Mouse (Mus musculus): ENCODE measurements at regions not wholly inside any gene's neighbourhood (a gene's known extent, or its start where the extent isn't known, plus 50 kb on each side); places are given as distances from the start of the nearest gene placed in this dataset.

- Histone ChIP-seq H3K27me3 (ENCODE audit: control insufficient read depth, insufficient read depth, low read length) (no peaks in the 10 kb centered on the region), H3K4me1 (replicated peaks; ENCODE audit: control insufficient read depth, insufficient read depth, low read length) (no peaks in the 10 kb centered on the region), H3K36me3 (replicated peaks; ENCODE audit: control insufficient read depth, insufficient read depth) (no peaks in the 10 kb centered on the region), H3K9me3 (ENCODE audit: control insufficient read depth, low read length) (no peaks in the 10 kb centered on the region), H3K4me2 (replicated peaks) (no peak overlapping the region), H3K27ac (no peak overlapping the region), H3K4me3 (replicated peaks; ENCODE audit: low read length) (no peak overlapping the region), H3K9ac (no peak overlapping the region)
- no peak for ATAC-seq (ENCODE audit: low FRiP score)
- WGBS = 62% methylated on average over 7 of the region's 7 CpGs
- no peak for DNase-seq (ENCODE audit: low spot score)
Measured at GRCm38 (mm10) chr13:71665221-71665916, 298.2 kb downstream of the Irx1 start.

GRCm38 (mm10) chr13:71657898-71658297 is 305.6 kb downstream of the Irx1 start:
- no peak overlapping the region for H3K27ac ChIP-seq
- H3K4me3 ChIP-seq (replicated peaks; ENCODE audit: low read length) = no peak overlapping the region
- no peaks in the 10 kb centered on the region for H3K27me3 ChIP-seq (ENCODE audit: control insufficient read depth, insufficient read depth, low read length)
- WGBS = 86% methylated on average over 2 of the region's 2 CpGs
- no peak overlapping the region for H3K9ac ChIP-seq
- no peak for DNase-seq (ENCODE audit: low spot score)
- no peak for ATAC-seq (ENCODE audit: low FRiP score)
- peaks cover 9% of the 10 kb centered on the region for H3K4me1 ChIP-seq (replicated peaks; ENCODE audit: control insufficient read depth, insufficient read depth, low read length)
- H3K9me3 ChIP-seq (ENCODE audit: control insufficient read depth, low read length) = no peaks in the 10 kb centered on the region
- H3K4me2 ChIP-seq (replicated peaks) = no peak overlapping the region
- H3K36me3 ChIP-seq (replicated peaks; ENCODE audit: control insufficient read depth, insufficient read depth) = no peaks in the 10 kb centered on the region

- Histone ChIP-seq H3K4me3 (replicated peaks; ENCODE audit: low read length) (no peak overlapping the region), H3K4me2 (replicated peaks) (no peak overlapping the region), H3K36me3 (replicated peaks; ENCODE audit: control insufficient read depth, insufficient read depth) (no peaks in the 10 kb centered on the region), H3K27ac (peak overlapping the region; percentile 32; the same call in 1 of the 2 replicates), H3K27me3 (ENCODE audit: control insufficient read depth, insufficient read depth, low read length) (no peaks in the 10 kb centered on the region; the same call in 1 of the 2 replicates), H3K9me3 (ENCODE audit: control insufficient read depth, low read length) (no peaks in the 10 kb centered on the region), H3K4me1 (replicated peaks; ENCODE audit: control insufficient read depth, insufficient read depth, low read length) (peaks cover 9% of the 10 kb centered on the region), H3K9ac (no peak overlapping the region)
- WGBS = 28% methylated on average over 6 of the region's 6 CpGs
- ATAC-seq (ENCODE audit: low FRiP score) (peak; percentile 68; the same call in 1 of the 2 replicates), DNase-seq (ENCODE audit: low spot score) (peak; percentile 49)
Measured at GRCm38 (mm10) chr13:71653939-71654467, 309.5 kb downstream of the Irx1 start.

GRCm38 (mm10) chr13:71653212-71653938 is 310.1 kb downstream of the Irx1 start:
- Histone ChIP-seq H3K27ac (0 out of 2 replicates have a peak overlapping the region, but pooled peaks have one; percentile 32), H3K36me3 (replicated peaks; ENCODE audit: control insufficient read depth, insufficient read depth) (no peaks in the 10 kb centered on the region), H3K4me1 (replicated peaks; ENCODE audit: control insufficient read depth, insufficient read depth, low read length) (peaks cover 9% of the 10 kb centered on the region), H3K27me3 (ENCODE audit: control insufficient read depth, insufficient read depth, low read length) (no peaks in the 10 kb centered on the region; the same call in 1 of the 2 replicates), H3K4me3 (replicated peaks; ENCODE audit: low read length) (no peak overlapping the region), H3K9me3 (ENCODE audit: control insufficient read depth, low read length) (no peaks in the 10 kb centered on the region), H3K4me2 (replicated peaks) (no peak overlapping the region), H3K9ac (no peak overlapping the region)
- ATAC-seq (ENCODE audit: low FRiP score) = no peak
- no peak for DNase-seq (ENCODE audit: low spot score)
- WGBS = 30% methylated on average over 8 of the region's 8 CpGs

- H3K9ac ChIP-seq = no peak overlapping the region
- no peak overlapping the region for H3K4me3 ChIP-seq (replicated peaks; ENCODE audit: low read length)
- H3K27ac ChIP-seq = no peak overlapping the region
- WGBS = 16% methylated on average over 2 of the region's 2 CpGs
- peaks cover 9% of the 10 kb centered on the region for H3K4me1 ChIP-seq (replicated peaks; ENCODE audit: control insufficient read depth, insufficient read depth, low read length)
- no peaks in the 10 kb centered on the region; the same call in 1 of the 2 replicates for H3K27me3 ChIP-seq (ENCODE audit: control insufficient read depth, insufficient read depth, low read length)
- ATAC-seq (ENCODE audit: low FRiP score) (no peak), DNase-seq (ENCODE audit: low spot score) (no peak)
- no peak overlapping the region for H3K4me2 ChIP-seq (replicated peaks)
- H3K36me3 ChIP-seq (replicated peaks; ENCODE audit: control insufficient read depth, insufficient read depth) = no peaks in the 10 kb centered on the region
- H3K9me3 ChIP-seq (ENCODE audit: control insufficient read depth, low read length) = no peaks in the 10 kb centered on the region
Measured at GRCm38 (mm10) chr13:71649876-71650275, 313.6 kb downstream of the Irx1 start.

- Histone ChIP-seq H3K27me3 (ENCODE audit: control insufficient read depth, insufficient read depth, low read length) (no peaks in the 10 kb centered on the region; the same call in 1 of the 2 replicates), H3K4me1 (replicated peaks; ENCODE audit: control insufficient read depth, insufficient read depth, low read length) (peaks cover 7% of the 10 kb centered on the region), H3K9ac (no peak overlapping the region), H3K9me3 (ENCODE audit: control insufficient read depth, low read length) (no peaks in the 10 kb centered on the region), H3K27ac (no peak overlapping the region), H3K4me3 (replicated peaks; ENCODE audit: low read length) (no peak overlapping the region), H3K4me2 (replicated peaks) (no peak overlapping the region), H3K36me3 (replicated peaks; ENCODE audit: control insufficient read depth, insufficient read depth) (no peaks in the 10 kb centered on the region)
- ATAC-seq (ENCODE audit: low FRiP score) (no peak), DNase-seq (ENCODE audit: low spot score) (no peak)
- 70% methylated on average over 2 of the region's 2 CpGs for WGBS
Measured at GRCm38 (mm10) chr13:71649031-71649430, 314.5 kb downstream of the Irx1 start.

GRCm38 (mm10) chr13:71631447-71631846 is 332.1 kb downstream of the Irx1 start:
- H3K27me3 ChIP-seq (ENCODE audit: control insufficient read depth, insufficient read depth, low read length) = no peaks in the 10 kb centered on the region
- no peak overlapping the region for H3K4me2 ChIP-seq (replicated peaks)
- H3K4me1 ChIP-seq (replicated peaks; ENCODE audit: control insufficient read depth, insufficient read depth, low read length) = no peaks in the 10 kb centered on the region
- H3K9ac ChIP-seq = no peak overlapping the region
- H3K27ac ChIP-seq = no peak overlapping the region
- H3K4me3 ChIP-seq (replicated peaks; ENCODE audit: low read length) = no peak overlapping the region
- no peak for ATAC-seq (ENCODE audit: low FRiP score)
- H3K36me3 ChIP-seq (replicated peaks; ENCODE audit: control insufficient read depth, insufficient read depth) = no peaks in the 10 kb centered on the region
- 54% methylated on average over 2 of the region's 2 CpGs for WGBS
- DNase-seq (ENCODE audit: low spot score) = no peak
- H3K9me3 ChIP-seq (ENCODE audit: control insufficient read depth, low read length) = no peaks in the 10 kb centered on the region

GRCm38 (mm10) chr13:71617198-71617597 is 346.3 kb downstream of the Irx1 start:
- H3K4me1 ChIP-seq (replicated peaks; ENCODE audit: control insufficient read depth, insufficient read depth, low read length) = no peaks in the 10 kb centered on the region
- WGBS = 39% methylated on average over 2 of the region's 2 CpGs
- H3K9ac ChIP-seq = no peak overlapping the region
- DNase-seq (ENCODE audit: low spot score) = no peak
- H3K27me3 ChIP-seq (ENCODE audit: control insufficient read depth, insufficient read depth, low read length) = no peaks in the 10 kb centered on the region
- H3K9me3 ChIP-seq (ENCODE audit: control insufficient read depth, low read length) = no peaks in the 10 kb centered on the region
- no peak for ATAC-seq (ENCODE audit: low FRiP score)
- no peaks in the 10 kb centered on the region for H3K36me3 ChIP-seq (replicated peaks; ENCODE audit: control insufficient read depth, insufficient read depth)
- no peak overlapping the region for H3K4me2 ChIP-seq (replicated peaks)
- no peak overlapping the region for H3K4me3 ChIP-seq (replicated peaks; ENCODE audit: low read length)
- no peak overlapping the region for H3K27ac ChIP-seq

GRCm38 (mm10) chr13:71612393-71613179 is 350.9 kb downstream of the Irx1 start:
- Histone ChIP-seq H3K27ac (no peak overlapping the region), H3K4me2 (replicated peaks) (no peak overlapping the region), H3K9ac (no peak overlapping the region), H3K36me3 (replicated peaks; ENCODE audit: control insufficient read depth, insufficient read depth) (no peaks in the 10 kb centered on the region), H3K27me3 (ENCODE audit: control insufficient read depth, insufficient read depth, low read length) (no peaks in the 10 kb centered on the region), H3K4me3 (replicated peaks; ENCODE audit: low read length) (no peak overlapping the region), H3K4me1 (replicated peaks; ENCODE audit: control insufficient read depth, insufficient read depth, low read length) (no peaks in the 10 kb centered on the region), H3K9me3 (ENCODE audit: control insufficient read depth, low read length) (no peaks in the 10 kb centered on the region)
- ATAC-seq (ENCODE audit: low FRiP score) (no peak), DNase-seq (ENCODE audit: low spot score) (no peak)
- WGBS = 86% methylated on average over 7 of the region's 7 CpGs
